Mouse (Mus musculus) stomach, postnatal 0 days (tissue): Measurements from ENCODE around the gene Smo. TPM values are rescaled to one million over a fixed set of nuclear protein-coding genes. Genes with fewer than 3 reads are reported as not detected.

Source experiments
- ATAC-seq: fragments of 200-750 bp; cut with Nextera tagmentation; 2 replicates; pipeline ENCODE4 v1.8.0; 2017; ENCODE audit not compliant: low FRiP score, low TSS enrichment
- DNase-seq: peaks from one replicate; pipeline ENCODE4 v3.0.0-alpha.2; 2016; ENCODE audit warnings: low spot score
- H3K27ac ChIP-seq: fragments of 300-500 bp; sonication (generic); replicated peaks from 2 replicates; pipeline ENCODE4 v1.5.1; 2014; ENCODE audit warnings: mild to moderate bottlenecking, control low read depth
- H3K27me3 ChIP-seq: fragments of 300-500 bp; sonication (generic); 2 replicates; pipeline ENCODE4 v1.6.1; 2014; ENCODE audit warnings: low read length; ENCODE audit not compliant: control insufficient read depth, insufficient read depth
- H3K36me3 ChIP-seq: fragments of 300-500 bp; sonication (generic); 2 replicates; pipeline ENCODE4 v1.6.1; 2014; ENCODE audit warnings: low read length, mixed read lengths; ENCODE audit not compliant: control insufficient read depth, insufficient read depth
- H3K4me1 ChIP-seq: fragments of 300-500 bp; sonication (generic); replicated peaks from 2 replicates; pipeline ENCODE4 v1.6.1; 2014; ENCODE audit warnings: antibody characterized with exemption; ENCODE audit not compliant: control insufficient read depth, insufficient read depth
- H3K4me2 ChIP-seq: fragments of 300-500 bp; sonication (generic); replicated peaks from 2 replicates; pipeline ENCODE4 v1.6.1; 2014; ENCODE audit warnings: low read depth, mild to moderate bottlenecking, control low read depth, moderate library complexity
- H3K4me3 ChIP-seq: fragments of 300-500 bp; sonication (generic); 2 replicates; pipeline ENCODE4 v1.5.1; 2014; ENCODE audit warnings: low read depth, low read length, control low read depth
- H3K9ac ChIP-seq: fragments of 300-500 bp; sonication (generic); 2 replicates; pipeline ENCODE4 v1.6.1; 2014; ENCODE audit warnings: mild to moderate bottlenecking, low read length, control low read depth, mixed read lengths
- H3K9me3 ChIP-seq: fragments of 300-500 bp; sonication (generic); 2 replicates; pipeline ENCODE4 v1.6.1; 2016; ENCODE audit warnings: low read length; ENCODE audit not compliant: control insufficient read depth
- CTCF ChIP-seq: IDR thresholded peaks from 2 replicates; pipeline ENCODE4 v1.5.1; 2016; ENCODE audit warnings: antibody characterized with exemption, low read depth, mild to moderate bottlenecking, moderate library complexity
- EP300 ChIP-seq: optimal IDR thresholded peaks from 2 replicates; pipeline ENCODE3; 2016; ENCODE audit warnings: antibody characterized with exemption
- WGBS: fragments of 180-500 bp; shearing (Covaris S2); extraction: QIAGEN DNeasy Blood & Tissue Kit; methylation state at CpG from one replicate; pipeline ENCODE4 v1.1.7; 2014; 5-methylcytosine and 5-hydroxymethylcytosine counted together
- polyA plus RNA-seq: library from polyadenylated mRNA; unstranded; fragments of >200 nt; fragmentation: Nextera tagmentation; extraction: Ambion mirVana; gene quantifications from 2 replicates; pipeline ENCODE4 v1.2.1, GENCODE M21; 2015

Gene Smo
- polyA plus RNA-seq, 1 experiment from 2014 or later: 10.8 TPM

- H3K4me3 ChIP-seq: no peak overlapping the region
- no peak for ATAC-seq
- no peaks in the 10 kb centered on the region for H3K36me3 ChIP-seq
- H3K9ac ChIP-seq: no peak overlapping the region
- H3K27me3 ChIP-seq: no peaks in the 10 kb centered on the region; the same call in 1 of the 2 replicates
- no peak for TF ChIP-seq EP300
- TF ChIP-seq CTCF: no peak
- no peaks in the 10 kb centered on the region for H3K9me3 ChIP-seq
- H3K4me2 ChIP-seq: no peak overlapping the region
- no peak overlapping the region for H3K27ac ChIP-seq
- no peak for DNase-seq
- H3K4me1 ChIP-seq: 0 out of 2 replicates have a peak, but pooled peaks cover 3% of the 10 kb centered on the region
- 52% methylated on average over 3 of the region's 3 CpGs for WGBS
These were observed 40.0 kb upstream of the Smo start for GRCm38 (mm10) chr6:29695290-29695674.

- Histone ChIP-seq H3K27me3 (no peaks in the 10 kb centered on the region; the same call in 1 of the 2 replicates), H3K36me3 (no peaks in the 10 kb centered on the region), H3K4me1 (0 out of 2 replicates have a peak, but pooled peaks cover 3% of the 10 kb centered on the region), H3K27ac (no peak overlapping the region), H3K4me2 (no peak overlapping the region), H3K9me3 (no peaks in the 10 kb centered on the region), H3K9ac (no peak overlapping the region), H3K4me3 (no peak overlapping the region)
- no peak for DNase-seq
- ATAC-seq: no peak
- TF ChIP-seq EP300 (no peak), CTCF (no peak)
- WGBS: 53% methylated on average over 7 of the region's 7 CpGs
These were observed 39.3 kb upstream of the Smo start for GRCm38 (mm10) chr6:29695975-29696374.

GRCm38 (mm10) chr6:29697139-29697538 lies 38.2 kb upstream of the Smo start:
- Histone ChIP-seq H3K9me3 (no peaks in the 10 kb centered on the region), H3K9ac (no peak overlapping the region), H3K4me2 (no peak overlapping the region), H3K27ac (no peak overlapping the region), H3K27me3 (no peaks in the 10 kb centered on the region; the same call in 1 of the 2 replicates), H3K36me3 (no peaks in the 10 kb centered on the region), H3K4me3 (no peak overlapping the region), H3K4me1 (0 out of 2 replicates have a peak, but pooled peaks cover 3% of the 10 kb centered on the region)
- DNase-seq (no peak), ATAC-seq (no peak)
- TF ChIP-seq CTCF: no peak
- TF ChIP-seq EP300: no peak

GRCm38 (mm10) chr6:29697548-29697947 lies 37.8 kb upstream of the Smo start:
- no peak for DNase-seq
- H3K27ac ChIP-seq: no peak overlapping the region
- H3K4me3 ChIP-seq: no peak overlapping the region
- no peaks in the 10 kb centered on the region for H3K36me3 ChIP-seq
- no peak overlapping the region for H3K4me2 ChIP-seq
- ATAC-seq: no peak
- no peaks in the 10 kb centered on the region; the same call in 1 of the 2 replicates for H3K27me3 ChIP-seq
- H3K4me1 ChIP-seq: 0 out of 2 replicates have a peak, but pooled peaks cover 3% of the 10 kb centered on the region
- 37% methylated on average over 3 of the region's 3 CpGs for WGBS
- TF ChIP-seq EP300 (no peak), CTCF (peak; percentile 23)
- H3K9me3 ChIP-seq: no peaks in the 10 kb centered on the region
- no peak overlapping the region for H3K9ac ChIP-seq

- H3K36me3 ChIP-seq: no peaks in the 10 kb centered on the region
- TF ChIP-seq CTCF (no peak), EP300 (no peak)
- no peak for ATAC-seq
These were observed 36.1 kb upstream of the Smo start for GRCm38 (mm10) chr6:29699085-29699745.

GRCm38 (mm10) chr6:29701051-29701450 lies 34.3 kb upstream of the Smo start:
- WGBS: 65% methylated on average over 6 of the region's 6 CpGs
- Histone ChIP-seq H3K4me1 (no peaks in the 10 kb centered on the region), H3K36me3 (no peaks in the 10 kb centered on the region), H3K9ac (no peak overlapping the region), H3K4me2 (no peak overlapping the region), H3K9me3 (no peaks in the 10 kb centered on the region), H3K27me3 (no peaks in the 10 kb centered on the region), H3K4me3 (no peak overlapping the region), H3K27ac (no peak overlapping the region)
- 0 out of 2 replicates have a peak, but pooled peaks have one; percentile 27 for ATAC-seq
- no peak for TF ChIP-seq CTCF
- no peak for TF ChIP-seq EP300
- no peak for DNase-seq

More at GRCm38 (mm10) chr6:29699085-29699745, 36.1 kb upstream of the Smo start:
- H3K9me3 ChIP-seq: no peaks in the 10 kb centered on the region
- no peak overlapping the region for H3K4me2 ChIP-seq
- H3K27ac ChIP-seq: no peak overlapping the region
- no peak overlapping the region for H3K4me3 ChIP-seq
- 0 out of 2 replicates have a peak, but pooled peaks cover 3% of the 10 kb centered on the region for H3K4me1 ChIP-seq
- WGBS: 90% methylated on average over 7 of the region's 7 CpGs
- no peak for DNase-seq
- H3K9ac ChIP-seq: no peak overlapping the region
- H3K27me3 ChIP-seq: no peaks in the 10 kb centered on the region
